ENCODE assay signal across 29 mouse cellular contexts in the genomic region with DNA sequence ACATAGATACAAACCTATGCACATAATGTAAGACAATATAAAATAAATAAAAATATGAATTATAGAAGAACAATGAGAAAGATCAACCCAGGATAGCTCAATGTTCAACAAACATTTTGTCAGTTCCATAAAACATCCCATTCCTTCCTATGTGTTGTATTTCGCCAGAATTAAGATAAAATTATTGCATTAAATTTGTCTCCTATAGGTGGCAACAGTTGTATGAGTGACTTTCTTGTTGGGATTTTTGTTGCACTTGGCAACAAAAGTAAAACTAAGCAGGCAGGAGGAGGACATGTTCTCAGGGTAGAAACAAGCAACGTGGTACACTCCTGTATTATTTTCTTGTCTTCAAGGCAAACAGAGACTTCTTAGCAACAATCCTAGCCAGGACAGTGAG. TPM values are rescaled to one million over a fixed set of nuclear protein-coding genes. Genes with fewer than 3 reads are reported as not detected.
DNase-seq lines count a peak whose midpoint lies in the region; ATAC-seq and TF ChIP-seq lines count a peak whose summit lies in the region.
"Had no signal": no experiment of that assay in that cellular context is flagged by ENCODE, and none has a peak within 500 bp of the region (broad histone marks: within the 10 kb centered on the region; RNA-seq: fewer than 3 reads in every experiment).

No protein-coding gene starts in this region.

- peak; percentile 46 for TF ChIP-seq CTCF in hindbrain, postnatal 0 days (IDR thresholded peaks at IDR 0.05; ENCODE audit: low read depth)
- TF ChIP-seq CTCF in lung, embryonic 14.5 days (IDR thresholded peaks at IDR 0.05; ENCODE audit: low read depth): no peak
- no peak for TF ChIP-seq CTCF in lung, adult 2 months (IDR thresholded peaks at IDR 0.05; ENCODE audit: insufficient read depth, low read length)
- peak; percentile 19 for TF ChIP-seq CTCF in Patski (IDR thresholded peaks at IDR 0.05)

- CTCF ChIA-PET in Patski (lab: Charles Lee): no interaction called here

- no peaks in the 10 kb centered on the region for H3K36me3 ChIP-seq in hindbrain, postnatal 0 days (ENCODE audit: insufficient read depth, low read length)
- H3K36me3 ChIP-seq in hindbrain, embryonic 16.5 days (ENCODE audit: control insufficient read depth, insufficient read depth, low read length): no peaks in the 10 kb centered on the region
- no peaks in the 10 kb centered on the region for H3K36me3 ChIP-seq in lung, embryonic 14.5 days (ENCODE audit: insufficient read depth)
- H3K36me3 ChIP-seq: heart, embryonic 12.5 days; neural tube, embryonic 13.5 days had no signal

- no peaks in the 10 kb centered on the region for H3K9me3 ChIP-seq in hindbrain, postnatal 0 days (ENCODE audit: low read length)
- no peaks in the 10 kb centered on the region; the same call in 1 of the 2 replicates for H3K9me3 ChIP-seq in hindbrain, embryonic 16.5 days (ENCODE audit: control insufficient read depth, low read length)
- H3K9me3 ChIP-seq in lung, embryonic 14.5 days (ENCODE audit: low read depth, low read length): no peaks in the 10 kb centered on the region
- H3K9me3 ChIP-seq: megakaryocyte, embryonic 14.5 days had no signal

- H3K27ac ChIP-seq in hindbrain, postnatal 0 days: no peak overlapping the region
- H3K27ac ChIP-seq in hindbrain, embryonic 16.5 days (ENCODE audit: low read depth, low read length): no peak overlapping the region
- H3K27ac ChIP-seq in lung, embryonic 14.5 days (ENCODE audit: low read depth): no peak overlapping the region
- H3K27ac ChIP-seq: liver, embryonic 14.5 days; neural tube, embryonic 13.5 days had no signal

- no peaks in the 10 kb centered on the region for H3K27me3 ChIP-seq in hindbrain, postnatal 0 days (ENCODE audit: insufficient read depth, low read length)
- no peaks in the 10 kb centered on the region for H3K27me3 ChIP-seq in hindbrain, embryonic 16.5 days (replicated peaks; ENCODE audit: control insufficient read depth, insufficient read depth, low read length)
- H3K27me3 ChIP-seq in lung, embryonic 14.5 days (ENCODE audit: insufficient read depth, low read length): no peaks in the 10 kb centered on the region
- peaks cover 3% of the 10 kb centered on the region for H3K27me3 ChIP-seq in Patski
- H3K27me3 ChIP-seq: CH12.LX; heart, embryonic 12.5 days; megakaryocyte, embryonic 14.5 days; neural tube, embryonic 13.5 days had no signal

- H3K4me3 ChIP-seq in hindbrain, postnatal 0 days (ENCODE audit: low read length): no peak overlapping the region
- no peak overlapping the region for H3K4me3 ChIP-seq in hindbrain, embryonic 16.5 days (ENCODE audit: low read length)
- H3K4me3 ChIP-seq in lung, embryonic 14.5 days (ENCODE audit: low read depth, low read length): no peak overlapping the region
- H3K4me3 ChIP-seq in lung, adult 2 months (replicated peaks; ENCODE audit: extremely low read depth, low read depth, low read length): no peak overlapping the region
- H3K4me3 ChIP-seq: erythroblast, embryonic 14.5 days; heart, embryonic 12.5 days; megakaryocyte, embryonic 14.5 days; neural tube, embryonic 13.5 days had no signal

- POLR2A ChIA-PET in Patski (lab: Charles Lee): no interaction called here

- no peaks in the 10 kb centered on the region for H3K4me1 ChIP-seq in hindbrain, postnatal 0 days (ENCODE audit: insufficient read depth, low read length)
- H3K4me1 ChIP-seq in hindbrain, embryonic 16.5 days (ENCODE audit: control insufficient read depth, insufficient read depth, low read depth, low read length): no peaks in the 10 kb centered on the region
- H3K4me1 ChIP-seq in lung, embryonic 14.5 days (ENCODE audit: insufficient read depth): no peaks in the 10 kb centered on the region
- no peaks in the 10 kb centered on the region for H3K4me1 ChIP-seq in lung, adult 2 months (ENCODE audit: control insufficient read depth, insufficient read depth, low read length)
- H3K4me1 ChIP-seq: heart, embryonic 12.5 days; megakaryocyte, embryonic 14.5 days; neural tube, embryonic 13.5 days had no signal

- H3K9ac ChIP-seq in hindbrain, postnatal 0 days (replicated peaks; ENCODE audit: low read length): no peak overlapping the region
- H3K9ac ChIP-seq in hindbrain, embryonic 16.5 days (ENCODE audit: low read depth, low read length): no peak overlapping the region
- no peak overlapping the region for H3K9ac ChIP-seq in lung, embryonic 14.5 days
- H3K9ac ChIP-seq: heart, embryonic 12.5 days; liver, embryonic 14.5 days; neural tube, embryonic 13.5 days had no signal

- in situ Hi-C loops in Patski (cut with MboI; ENCODE audit: low pct_unique_long_range_greater_than_20kb): loop anchor here (25.0 kb wide), 1 partner anchor 311 kb away; no protein-coding TSS in a partner anchor

- DNase-seq in hindbrain, postnatal 0 days (ENCODE audit: low spot score): peak; percentile 41
- DNase-seq in lung, embryonic 14.5 days: peak; percentile 10
- DNase-seq in lung, adult 2 months: no peak
- peak; percentile 11 for DNase-seq in 3T3-L1 (ENCODE audit: low read depth, low spot score)
- no peak for DNase-seq in Patski (ENCODE audit: low read depth, low spot score)
- DNase-seq in thymus, postnatal 14 days: no peak
- DNase-seq in adrenal gland, adult 18-20 months (ENCODE audit: low spot score in 2 of 2): no peak
- DNase-seq: adrenal gland, postnatal 14 days; cerebellum, adult 18-20 months; cerebellum, postnatal 10 days; gastrocnemius, postnatal 25 days; heart, adult 18-20 months; kidney, adult 11 months; kidney, postnatal 36 days; layer of hippocampus, postnatal 36 days; liver; lung, postnatal 4 days; right cerebral cortex, postnatal 4 days; thymus, adult 2 months had no signal

- no peak overlapping the region for H3K4me2 ChIP-seq in hindbrain, postnatal 0 days (ENCODE audit: low read depth, low read length)
- H3K4me2 ChIP-seq in hindbrain, embryonic 16.5 days (ENCODE audit: low read length): no peak overlapping the region
- H3K4me2 ChIP-seq in lung, embryonic 14.5 days: no peak overlapping the region
- H3K4me2 ChIP-seq: heart, embryonic 12.5 days; neural tube, embryonic 13.5 days had no signal

- WGBS in hindbrain, postnatal 0 days: 49% methylated on average over 2 of the region's 2 CpGs
- 74% methylated on average over 2 of the region's 2 CpGs for WGBS in hindbrain, embryonic 16.5 days
- 63% methylated on average over 2 of the region's 2 CpGs for WGBS in lung, embryonic 14.5 days
- WGBS in lung, adult 2 months: 73% methylated on average over 2 of the region's 2 CpGs

- no peak for ATAC-seq in hindbrain, postnatal 0 days
- no peak for ATAC-seq in hindbrain, embryonic 16.5 days
- no peak for ATAC-seq in lung, embryonic 14.5 days (ENCODE audit: insufficient read depth)
- no peak for ATAC-seq in Patski

- TF ChIP-seq POLR2A in lung, adult 2 months (IDR thresholded peaks at IDR 0.05; ENCODE audit: borderline replicate concordance, extremely low read depth, low read depth, low read length): no peak

RNA-seq across cellular contexts. Expression of a gene that starts 10.2 kb away (rescaled TPM):
- total RNA-seq in hindbrain, postnatal 0 days (2014; rRNA removed): 94.9 and 102 TPM in 2 replicates
- 90.6 and 90.7 TPM in 2 replicates for polyA plus RNA-seq in hindbrain, postnatal 0 days (2015; fragmentation: Nextera tagmentation; extraction: Ambion mirVana)
- 91.8 and 107 TPM in 2 replicates for polyA plus RNA-seq in hindbrain, embryonic 16.5 days (2015; fragmentation: Nextera tagmentation; extraction: Ambion mirVana)
- polyA plus RNA-seq in lung, embryonic 14.5 days (2014; fragmentation: Nextera tagmentation; extraction: Ambion mirVana): 0.65 and 0.91 TPM in 2 replicates
- 0.16 and 0.25 TPM in 2 replicates for polyA plus RNA-seq in lung, adult 2 months (2012; rRNA removed)
- polyA plus RNA-seq in Patski (2021): 0.64 TPM
- total RNA-seq in adrenal gland, adult 18-20 months (2021): 10 to 100 TPM; 10.0 to 10.3 TPM
- total RNA-seq: CH12.LX; gastrocnemius, adult 18-20 months; hematopoietic stem cell, adult 5-6 weeks had no signal
- polyA plus RNA-seq: C2C12; erythroblast, embryonic 14.5 days had no signal

Comparison
In these comparisons a context has a peak if more than half of its experiments do, and no peak if none do; other contexts are left out.
1. DNase-seq: peak in hindbrain, postnatal 0 days (single experiment), lung, embryonic 14.5 days (single experiment) and 3T3-L1 (single experiment); none in lung, adult 2 months (single experiment), Patski (single experiment), thymus, postnatal 14 days (single experiment) and adrenal gland, adult 18-20 months (0 of 2).
2. CTCF ChIP-seq: peak in hindbrain, postnatal 0 days (single experiment) and Patski (single experiment); none in lung, embryonic 14.5 days (single experiment) and lung, adult 2 months (single experiment).
3. RNA of a gene that starts 10.2 kb away (polyA plus RNA-seq): 91.8 to 107 TPM in hindbrain, embryonic 16.5 days and 90.6 to 90.7 TPM in hindbrain, postnatal 0 days; 0.65 to 0.91 TPM in lung, embryonic 14.5 days, 0.64 TPM in Patski (single experiment) and 0.16 to 0.25 TPM in lung, adult 2 months; every median in the first group is over 10 times any median in the second.